Mouse (Mus musculus) adrenal gland, postnatal 25 days (tissue): ENCODE results near the gene Cdkal1. TPM values are rescaled to one million over a fixed set of nuclear protein-coding genes. Genes with fewer than 3 reads are reported as not detected.
A peak's percentile ranks its signal among the peaks of the same experiment; 100 is the strongest.

Experiments used
- DNase-seq: peaks from one replicate; pipeline ENCODE4 v3.0.0; 2021; ENCODE audit warnings: mixed read lengths
- total RNA-seq: library from RNA; stranded (reverse); gene quantifications from 2 replicates; pipeline ENCODE4 v1.2.3, GENCODE M21; 2021

The Cdkal1 gene
- total RNA-seq, 1 experiment from 2014 or later = 31.8 TPM

- no peak for DNase-seq
These were observed 44.7 kb downstream of the Cdkal1 start for GRCm38 (mm10) chr13:29810780-29811179.

GRCm38 (mm10) chr13:29808383-29808782 lies 47.1 kb downstream of the Cdkal1 start:
- DNase-seq = no peak

GRCm38 (mm10) chr13:29807930-29808329 lies 47.5 kb downstream of the Cdkal1 start:
- DNase-seq = no peak

- no peak for DNase-seq
These were observed 48.6 kb downstream of the Cdkal1 start for GRCm38 (mm10) chr13:29806871-29807270.

GRCm38 (mm10) chr13:29805296-29805695 lies 50.2 kb downstream of the Cdkal1 start:
- no peak for DNase-seq

- no peak for DNase-seq
These were observed 51.4 kb downstream of the Cdkal1 start for GRCm38 (mm10) chr13:29804034-29804433.

- no peak for DNase-seq
These were observed 52.8 kb downstream of the Cdkal1 start for GRCm38 (mm10) chr13:29802699-29803098.

GRCm38 (mm10) chr13:29800078-29800477 lies 55.4 kb downstream of the Cdkal1 start:
- no peak for DNase-seq

- no peak for DNase-seq
These were observed 63.4 kb downstream of the Cdkal1 start for GRCm38 (mm10) chr13:29792112-29792511.

GRCm38 (mm10) chr13:29791439-29791838 lies 64.0 kb downstream of the Cdkal1 start:
- DNase-seq = no peak

- no peak for DNase-seq
These were observed 68.5 kb downstream of the Cdkal1 start for GRCm38 (mm10) chr13:29786984-29787383.

GRCm38 (mm10) chr13:29784894-29785293 lies 70.6 kb downstream of the Cdkal1 start:
- DNase-seq = no peak

GRCm38 (mm10) chr13:29781332-29781731 lies 74.1 kb downstream of the Cdkal1 start:
- no peak for DNase-seq

GRCm38 (mm10) chr13:29780713-29781112 lies 74.8 kb downstream of the Cdkal1 start:
- peak; percentile 30 for DNase-seq

- DNase-seq = no peak
These were observed 76.0 kb downstream of the Cdkal1 start for GRCm38 (mm10) chr13:29779519-29779918.

GRCm38 (mm10) chr13:29779116-29779515 lies 76.4 kb downstream of the Cdkal1 start:
- no peak for DNase-seq

GRCm38 (mm10) chr13:29778124-29778523 lies 77.3 kb downstream of the Cdkal1 start:
- no peak for DNase-seq

- DNase-seq = no peak
These were observed 78.2 kb downstream of the Cdkal1 start for GRCm38 (mm10) chr13:29777225-29777624.

GRCm38 (mm10) chr13:29775603-29776230 lies 79.8 kb downstream of the Cdkal1 start:
- no peak for DNase-seq

- peak; percentile 19 for DNase-seq
These were observed 81.9 kb downstream of the Cdkal1 start for GRCm38 (mm10) chr13:29773563-29773962.

GRCm38 (mm10) chr13:29772970-29773369 lies 82.5 kb downstream of the Cdkal1 start:
- no peak for DNase-seq

- DNase-seq = peak; percentile 18
These were observed 85.6 kb downstream of the Cdkal1 start for GRCm38 (mm10) chr13:29769647-29770436.

GRCm38 (mm10) chr13:29768104-29768503 lies 87.4 kb downstream of the Cdkal1 start:
- no peak for DNase-seq

- no peak for DNase-seq
These were observed 87.9 kb downstream of the Cdkal1 start for GRCm38 (mm10) chr13:29767587-29767986.
